Mouse (Mus musculus): Measurements from ENCODE around the gene Fam20c. TPM values are rescaled to one million over a fixed set of nuclear protein-coding genes. Genes with fewer than 3 reads are reported as not detected.

Fam20c gene
- polyA plus RNA-seq, 1 experiment from 2014 or later = 5.2 TPM

GRCm38 (mm10) chr5:138756311-138757085, 2.2 kb downstream of the Fam20c start:
- Histone ChIP-seq H3K4me3 (peak overlapping the region; percentile 69), H3K4me2 (peak overlapping the region; percentile 94), H3K4me1 (peaks cover 33% of the 10 kb centered on the region), H3K9ac (peak overlapping the region; percentile 85; the same call in 1 of the 2 replicates), H3K27me3 (replicated peaks) (peaks cover 59% of the 10 kb centered on the region), H3K27ac (replicated peaks) (no peak overlapping the region), H3K9me3 (no peaks in the 10 kb centered on the region), H3K36me3 (peaks cover 17% of the 10 kb centered on the region; the same call in 1 of the 2 replicates)
- no peak for ATAC-seq (ENCODE audit: extremely low read depth, insufficient number of reproducible peaks, low FRiP score, low TSS enrichment)
- 38% methylated on average over 15 of the region's 15 CpGs for WGBS

- 76% methylated on average over 6 of the region's 6 CpGs for WGBS
- Histone ChIP-seq H3K27ac (replicated peaks) (no peak overlapping the region), H3K9ac (no peak overlapping the region), H3K27me3 (replicated peaks) (peaks cover 56% of the 10 kb centered on the region), H3K4me1 (peaks cover 39% of the 10 kb centered on the region), H3K9me3 (no peaks in the 10 kb centered on the region), H3K4me3 (peak overlapping the region; percentile 69), H3K36me3 (peaks cover 21% of the 10 kb centered on the region; the same call in 1 of the 2 replicates), H3K4me2 (peak overlapping the region; percentile 94)
- no peak for ATAC-seq (ENCODE audit: extremely low read depth, insufficient number of reproducible peaks, low FRiP score, low TSS enrichment)
These were observed 2.8 kb downstream of the Fam20c start for GRCm38 (mm10) chr5:138757135-138757534.

DNA sequence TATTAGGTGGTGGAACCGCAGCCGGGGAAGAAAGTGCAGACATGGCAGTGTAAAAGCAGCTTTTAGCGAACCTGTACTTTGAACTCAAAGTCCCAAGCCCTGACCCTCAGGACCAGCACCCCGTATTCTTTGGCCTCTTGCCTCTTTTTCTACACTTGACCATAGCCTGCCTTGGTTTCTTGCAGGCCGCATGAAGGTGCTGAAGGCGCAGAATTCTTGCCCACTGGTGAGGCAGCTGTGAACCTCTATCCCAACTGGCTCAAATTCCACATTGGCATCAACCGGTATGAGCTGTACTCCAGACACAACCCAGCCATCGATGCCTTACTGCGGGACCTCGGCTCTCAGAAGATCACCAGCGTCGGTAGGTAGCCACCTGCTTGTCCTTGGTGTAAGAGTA, 3.3 kb downstream of the Fam20c start:
- H3K27ac ChIP-seq (replicated peaks) = no peak overlapping the region
- no peak overlapping the region for H3K4me3 ChIP-seq
- H3K9me3 ChIP-seq = no peaks in the 10 kb centered on the region
- H3K4me1 ChIP-seq = peaks cover 44% of the 10 kb centered on the region
- peaks cover 51% of the 10 kb centered on the region for H3K27me3 ChIP-seq (replicated peaks)
- no peak overlapping the region for H3K9ac ChIP-seq
- H3K36me3 ChIP-seq = peaks cover 21% of the 10 kb centered on the region; the same call in 1 of the 2 replicates
- H3K4me2 ChIP-seq = no peak overlapping the region
- WGBS = 84% methylated on average over 12 of the region's 12 CpGs
- ATAC-seq (ENCODE audit: extremely low read depth, insufficient number of reproducible peaks, low FRiP score, low TSS enrichment) = no peak

GRCm38 (mm10) chr5:138758533-138758932, 4.2 kb downstream of the Fam20c start:
- ATAC-seq (ENCODE audit: extremely low read depth, insufficient number of reproducible peaks, low FRiP score, low TSS enrichment) = no peak
- peaks cover 42% of the 10 kb centered on the region for H3K4me1 ChIP-seq
- H3K27me3 ChIP-seq (replicated peaks) = peaks cover 43% of the 10 kb centered on the region
- H3K4me2 ChIP-seq = no peak overlapping the region
- no peaks in the 10 kb centered on the region for H3K9me3 ChIP-seq
- H3K9ac ChIP-seq = no peak overlapping the region
- WGBS = 55% methylated on average over 3 of the region's 3 CpGs
- peaks cover 25% of the 10 kb centered on the region; the same call in 1 of the 2 replicates for H3K36me3 ChIP-seq
- H3K27ac ChIP-seq (replicated peaks) = no peak overlapping the region
- H3K4me3 ChIP-seq = no peak overlapping the region

- 58% methylated on average over 5 of the region's 5 CpGs for WGBS
- ATAC-seq (ENCODE audit: extremely low read depth, insufficient number of reproducible peaks, low FRiP score, low TSS enrichment) = no peak
- Histone ChIP-seq H3K9ac (no peak overlapping the region), H3K4me2 (no peak overlapping the region), H3K27me3 (replicated peaks) (peaks cover 17% of the 10 kb centered on the region), H3K4me1 (peaks cover 17% of the 10 kb centered on the region), H3K9me3 (no peaks in the 10 kb centered on the region), H3K36me3 (peaks cover 27% of the 10 kb centered on the region; the same call in 1 of the 2 replicates), H3K4me3 (no peak overlapping the region), H3K27ac (replicated peaks) (no peak overlapping the region)
These were observed 7.6 kb downstream of the Fam20c start for GRCm38 (mm10) chr5:138761836-138762334.

DNA sequence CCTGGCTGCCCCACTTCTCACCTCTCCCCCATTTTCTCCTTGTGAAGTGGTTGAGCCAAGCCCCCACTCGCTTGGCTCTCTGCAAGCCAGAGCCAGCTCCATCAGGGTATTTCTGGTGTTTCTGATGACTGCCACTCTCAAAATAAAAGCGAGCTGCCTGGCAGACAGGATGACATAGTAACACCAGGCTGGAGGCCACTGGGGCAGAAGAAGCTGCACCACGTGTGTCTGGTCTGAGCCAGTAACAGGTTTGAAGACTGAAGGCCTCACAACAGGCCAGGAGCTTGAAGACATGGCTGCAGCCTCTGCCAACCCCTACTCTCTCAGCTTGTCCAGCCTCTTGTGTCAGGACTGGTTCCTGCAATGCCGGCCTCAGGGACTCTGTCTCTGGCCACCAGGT, 8.0 kb downstream of the Fam20c start:
- H3K4me2 ChIP-seq = no peak overlapping the region
- H3K27ac ChIP-seq (replicated peaks) = no peak overlapping the region
- peaks cover 30% of the 10 kb centered on the region; the same call in 1 of the 2 replicates for H3K36me3 ChIP-seq
- peaks cover 13% of the 10 kb centered on the region for H3K27me3 ChIP-seq (replicated peaks)
- H3K9me3 ChIP-seq = no peaks in the 10 kb centered on the region
- peaks cover 14% of the 10 kb centered on the region; the same call in 1 of the 2 replicates for H3K4me1 ChIP-seq
- ATAC-seq (ENCODE audit: extremely low read depth, insufficient number of reproducible peaks, low FRiP score, low TSS enrichment) = no peak
- 68% methylated on average over 4 of the region's 4 CpGs for WGBS
- H3K9ac ChIP-seq = no peak overlapping the region
- no peak overlapping the region for H3K4me3 ChIP-seq

DNA sequence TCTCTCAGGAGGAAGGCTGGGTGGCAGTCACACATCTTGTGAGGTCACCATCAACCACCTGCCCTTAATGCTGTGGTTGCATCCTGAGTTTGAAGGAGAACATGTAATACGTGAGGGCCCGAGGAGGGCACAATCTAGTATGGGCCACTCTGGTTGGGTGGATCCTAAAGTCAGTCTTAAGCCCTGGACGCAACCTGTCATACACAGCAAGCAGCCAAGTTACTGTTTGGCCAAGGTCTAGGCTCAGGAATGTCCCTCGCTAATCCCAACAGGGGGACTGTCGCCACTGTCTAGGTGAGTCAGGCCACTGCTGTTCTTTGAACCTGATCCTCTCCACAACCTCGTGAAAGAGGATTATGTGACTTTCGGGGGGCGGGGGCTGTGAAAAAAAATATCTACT, 10.3 kb downstream of the Fam20c start:
- H3K9me3 ChIP-seq = no peaks in the 10 kb centered on the region
- no peak overlapping the region for H3K4me2 ChIP-seq
- no peaks in the 10 kb centered on the region for H3K27me3 ChIP-seq (replicated peaks)
- no peak overlapping the region for H3K4me3 ChIP-seq
- no peak for ATAC-seq (ENCODE audit: extremely low read depth, insufficient number of reproducible peaks, low FRiP score, low TSS enrichment)
- H3K36me3 ChIP-seq = peaks cover 19% of the 10 kb centered on the region; the same call in 1 of the 2 replicates
- no peak overlapping the region for H3K9ac ChIP-seq
- peaks cover 14% of the 10 kb centered on the region; the same call in 1 of the 2 replicates for H3K4me1 ChIP-seq
- 77% methylated on average over 8 of the region's 8 CpGs for whole genome bisulfite sequencing
- no peak overlapping the region for H3K27ac ChIP-seq (replicated peaks)

DNA sequence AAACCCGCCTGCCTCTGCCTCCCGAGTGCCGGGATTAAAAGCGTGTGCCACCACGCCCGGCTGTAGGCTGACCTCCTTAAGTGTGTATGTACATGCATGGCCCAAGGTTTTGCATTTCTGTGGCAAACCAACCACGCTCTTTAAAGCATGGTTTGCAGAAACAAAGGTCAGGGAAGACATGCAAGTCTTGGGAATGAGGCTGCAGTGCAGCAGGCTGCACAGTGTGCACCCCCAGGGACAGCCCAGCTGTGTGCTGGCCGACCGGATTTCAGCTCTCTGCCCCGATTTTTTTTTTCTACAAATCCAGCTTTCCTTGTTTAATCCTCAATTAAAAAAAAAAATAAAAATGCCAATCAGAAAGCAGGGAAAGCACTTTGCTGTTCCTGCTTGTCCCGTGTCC, 13.3 kb downstream of the Fam20c start:
- Histone ChIP-seq H3K9me3 (no peaks in the 10 kb centered on the region), H3K27me3 (replicated peaks) (no peaks in the 10 kb centered on the region), H3K27ac (replicated peaks) (no peak overlapping the region), H3K36me3 (peaks cover 9% of the 10 kb centered on the region; the same call in 1 of the 2 replicates), H3K4me3 (no peak overlapping the region), H3K4me2 (no peak overlapping the region), H3K4me1 (peaks cover under 1% of the 10 kb centered on the region; the same call in 1 of the 2 replicates), H3K9ac (no peak overlapping the region)
- 84% methylated on average over 11 of the region's 11 CpGs for WGBS
- no peak for ATAC-seq (ENCODE audit: extremely low read depth, insufficient number of reproducible peaks, low FRiP score, low TSS enrichment)

- Histone ChIP-seq H3K4me2 (no peak overlapping the region), H3K27ac (replicated peaks) (no peak overlapping the region), H3K36me3 (peaks cover 4% of the 10 kb centered on the region; the same call in 1 of the 2 replicates), H3K4me3 (no peak overlapping the region), H3K9me3 (no peaks in the 10 kb centered on the region), H3K27me3 (replicated peaks) (no peaks in the 10 kb centered on the region), H3K9ac (no peak overlapping the region), H3K4me1 (no peaks in the 10 kb centered on the region)
- no peak for ATAC-seq (ENCODE audit: extremely low read depth, insufficient number of reproducible peaks, low FRiP score, low TSS enrichment)
- WGBS = 53% methylated on average over 2 of the region's 2 CpGs
These were observed 14.4 kb downstream of the Fam20c start for GRCm38 (mm10) chr5:138768704-138769103.

DNA sequence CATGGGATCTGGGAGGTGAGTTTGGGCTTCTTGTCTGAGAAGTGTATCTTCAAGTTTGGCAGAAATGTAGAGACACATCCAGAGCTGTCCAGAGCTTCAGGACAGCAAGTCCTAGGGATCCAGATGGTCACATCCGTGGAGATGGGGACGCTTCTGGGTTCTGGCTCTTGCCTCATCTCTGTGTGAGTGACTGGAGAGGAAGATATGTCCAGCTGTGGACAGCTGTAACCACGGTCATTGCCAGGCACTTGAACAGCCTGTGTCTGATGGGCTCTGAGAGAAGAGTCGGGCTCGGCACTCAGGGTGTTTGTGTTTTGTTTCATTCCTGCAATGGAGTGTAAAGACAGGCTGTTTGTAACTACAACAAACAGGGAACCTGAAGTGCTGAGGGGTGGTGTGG, 14.8 kb downstream of the Fam20c start:
- ATAC-seq (ENCODE audit: extremely low read depth, insufficient number of reproducible peaks, low FRiP score, low TSS enrichment) = no peak
- H3K4me3 ChIP-seq = no peak overlapping the region

DNA sequence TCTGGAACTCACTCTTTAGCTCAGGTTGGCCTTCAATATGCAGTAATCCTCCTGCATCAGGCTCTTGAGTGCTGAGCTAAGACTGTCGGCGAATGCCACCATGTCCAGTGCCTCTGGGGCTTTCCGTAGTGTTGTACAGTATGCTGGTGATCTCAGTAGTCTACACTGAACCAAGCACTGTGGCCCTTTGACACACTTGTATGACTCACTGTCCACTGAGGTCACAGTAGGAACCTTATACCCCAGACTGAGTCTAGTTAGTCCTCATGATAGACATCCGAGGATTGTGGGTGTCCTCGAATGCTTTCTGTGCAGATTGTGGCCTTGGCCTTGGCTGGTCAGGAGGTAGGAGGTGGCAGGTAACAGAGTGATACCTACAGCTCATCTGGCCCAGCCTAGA, 20.8 kb downstream of the Fam20c start:
- Histone ChIP-seq H3K27me3 (replicated peaks) (no peaks in the 10 kb centered on the region), H3K4me3 (no peak overlapping the region), H3K4me2 (no peak overlapping the region), H3K4me1 (peaks cover 17% of the 10 kb centered on the region), H3K36me3 (no peaks in the 10 kb centered on the region), H3K9ac (no peak overlapping the region), H3K27ac (replicated peaks) (no peak overlapping the region), H3K9me3 (no peaks in the 10 kb centered on the region)
- WGBS = 74% methylated on average over 5 of the region's 5 CpGs
- ATAC-seq (ENCODE audit: extremely low read depth, insufficient number of reproducible peaks, low FRiP score, low TSS enrichment) = no peak

More for the DNA sequence above, 14.8 kb downstream of the Fam20c start:
- no peak overlapping the region for H3K4me2 ChIP-seq
- no peak overlapping the region for H3K27ac ChIP-seq (replicated peaks)
- no peaks in the 10 kb centered on the region for H3K27me3 ChIP-seq (replicated peaks)
- H3K9me3 ChIP-seq = no peaks in the 10 kb centered on the region
- WGBS = 56% methylated on average over 5 of the region's 5 CpGs
- peaks cover 4% of the 10 kb centered on the region; the same call in 1 of the 2 replicates for H3K36me3 ChIP-seq
- H3K9ac ChIP-seq = no peak overlapping the region
- no peaks in the 10 kb centered on the region for H3K4me1 ChIP-seq
